Mouse (Mus musculus) forelimb bud, embryonic 11.5 days (tissue): ENCODE results near the gene Olfr792.
A peak's percentile ranks its signal among the peaks of the same experiment; 100 is the strongest.

Experiments used
- DNase-seq: peaks from one replicate; pipeline ENCODE4 v3.0.0-alpha.2; 2012; ENCODE audit warnings: low read depth, low spot score

Olfr792 gene

GRCm38 (mm10) chr10:129538862-129539261, at the start of gene Olfr792:
Olfr792 (plus strand) TSS chr10:129539162.
- DNase-seq: no peak

- no peak for DNase-seq
These were observed 48.9 kb upstream of the Olfr792 start for GRCm38 (mm10) chr10:129490101-129490500.

GRCm38 (mm10) chr10:129498192-129498591, 40.8 kb upstream of the Olfr792 start, which contains the start of gene Olfr790:
Olfr790 (plus strand) TSS chr10:129498492.
- DNase-seq: no peak

- no peak for DNase-seq
These were observed 17.5 kb upstream of the Olfr792 start, which contains the start of gene Olfr791 for GRCm38 (mm10) chr10:129521492-129521891. Olfr791 (plus strand) TSS chr10:129521792.

- DNase-seq: peak; percentile 0
These were observed 10.4 kb downstream of the Olfr792 start for GRCm38 (mm10) chr10:129549354-129549753.

GRCm38 (mm10) chr10:129567355-129567754, 28.4 kb downstream of the Olfr792 start, which contains the start of gene Olfr794:
Olfr794 (plus strand) TSS chr10:129567655.
- DNase-seq: no peak

GRCm38 (mm10) chr10:129577066-129577465, 38.1 kb downstream of the Olfr792 start:
- no peak for DNase-seq
